29 mouse cellular contexts compared by ENCODE assay signal in the genomic region with DNA sequence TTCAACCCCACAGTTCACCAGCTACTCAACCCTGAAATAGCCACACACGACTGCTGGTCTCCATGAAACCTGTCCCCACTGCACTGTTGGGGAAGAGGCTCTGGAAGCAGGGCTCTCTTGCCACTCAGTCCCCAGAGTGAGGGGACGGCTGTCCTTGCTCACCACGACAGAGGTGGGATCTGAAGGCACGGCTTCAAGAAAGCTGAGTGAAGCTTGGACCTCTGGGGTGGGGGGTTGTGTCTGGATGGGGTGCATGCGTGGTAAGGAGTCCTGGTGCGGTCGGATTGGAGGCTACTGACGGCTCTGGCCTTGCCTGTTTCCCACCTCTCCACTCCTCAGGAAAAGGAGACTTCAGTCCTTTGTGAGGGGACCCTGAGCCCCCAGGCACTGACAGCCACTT. TPM values are rescaled to one million over a fixed set of nuclear protein-coding genes. Genes with fewer than 3 reads are reported as not detected.
DNase-seq lines count a peak whose midpoint lies in the region; ATAC-seq and TF ChIP-seq lines count a peak whose summit lies in the region.
"Had no signal": no experiment of that assay in that cellular context is flagged by ENCODE, and none has a peak within 500 bp of the region (broad histone marks: within the 10 kb centered on the region; RNA-seq: fewer than 3 reads in every experiment).

No protein-coding gene starts in this region.

- intact Hi-C loops in heart, postnatal 25 days (cut with DNase I) = no loop called here

- H3K9ac ChIP-seq in kidney, embryonic 14.5 days (ENCODE audit: low read depth, low read length) = no peak overlapping the region
- H3K9ac ChIP-seq in kidney, postnatal 0 days (ENCODE audit: low read depth, low read length) = no peak overlapping the region
- H3K9ac ChIP-seq: embryonic facial prominence, embryonic 13.5 days; forebrain, postnatal 0 days; heart, embryonic 12.5 days; heart, embryonic 15.5 days; hindbrain, embryonic 12.5 days had no signal

- WGBS in kidney, embryonic 14.5 days = 67% methylated on average over 8 of the region's 8 CpGs
- 65% methylated on average over 8 of the region's 8 CpGs for WGBS in kidney, postnatal 0 days
- 71% methylated on average over 8 of the region's 8 CpGs for WGBS in limb, embryonic 10.5 days

- H3K27ac ChIP-seq in kidney, embryonic 14.5 days (ENCODE audit: low read depth, low read length) = peak overlapping the region; percentile 82
- peak overlapping the region; percentile 70; the same call in 1 of the 2 replicates for H3K27ac ChIP-seq in kidney, postnatal 0 days
- H3K27ac ChIP-seq in limb, embryonic 10.5 days = peak overlapping the region; percentile 32; the same call in 1 of the 2 replicates
- H3K27ac ChIP-seq: embryonic facial prominence, embryonic 13.5 days; hindbrain, embryonic 12.5 days had no signal

- no peak overlapping the region for H3K4me2 ChIP-seq in kidney, embryonic 14.5 days (replicated peaks; ENCODE audit: low read depth, low read length)
- no peak overlapping the region for H3K4me2 ChIP-seq in kidney, postnatal 0 days (ENCODE audit: low read length)
- H3K4me2 ChIP-seq: embryonic facial prominence, embryonic 13.5 days; heart, embryonic 12.5 days; heart, embryonic 15.5 days; hindbrain, embryonic 12.5 days had no signal

- H3K4me1 ChIP-seq in kidney, embryonic 14.5 days (ENCODE audit: control insufficient read depth, insufficient read depth, low read length) = peaks cover 25% of the 10 kb centered on the region
- H3K4me1 ChIP-seq in kidney, postnatal 0 days (replicated peaks; ENCODE audit: insufficient read depth, low read length) = peaks cover 17% of the 10 kb centered on the region; the same call in 1 of the 2 replicates
- peaks cover 23% of the 10 kb centered on the region for H3K4me1 ChIP-seq in limb, embryonic 10.5 days

- peak; percentile 90 for DNase-seq in heart, adult 11 months
- no peak for DNase-seq in heart, postnatal 25 days (ENCODE audit: low spot score)
- no peak for DNase-seq in kidney, adult 11 months
- no peak for DNase-seq in kidney, postnatal 0 days (ENCODE audit: low spot score)
- no peak for DNase-seq in kidney, postnatal 36 days
- no peak for DNase-seq in limb, embryonic 10.5 days (ENCODE audit: low spot score)
- no peak for DNase-seq in cerebellum, adult 18-20 months
- DNase-seq: adrenal gland, postnatal 10 days; adrenal gland, postnatal 36 days; B cell, adult 2 months; cerebellum, adult 2 months; cerebellum, adult 9-11 months; cerebellum, postnatal 25 days; forebrain, postnatal 0 days; gastrocnemius, adult 2 months; gastrocnemius, postnatal 14 days; heart, adult 18-20 months; heart, postnatal 10 days; heart, postnatal 4 days had no signal

- no peaks in the 10 kb centered on the region for H3K27me3 ChIP-seq in kidney, embryonic 14.5 days (ENCODE audit: control insufficient read depth, insufficient read depth, low read length)
- H3K27me3 ChIP-seq in kidney, postnatal 0 days (ENCODE audit: insufficient read depth, low read length) = no peaks in the 10 kb centered on the region
- no peaks in the 10 kb centered on the region for H3K27me3 ChIP-seq in limb, embryonic 10.5 days (ENCODE audit: low read depth, poor library complexity, severe bottlenecking)
- H3K27me3 ChIP-seq: embryonic facial prominence, embryonic 13.5 days; heart, embryonic 12.5 days; heart, embryonic 15.5 days; hindbrain, embryonic 12.5 days; Patski had no signal

- no peak for TF ChIP-seq CTCF in kidney, postnatal 0 days (IDR thresholded peaks at IDR 0.05; ENCODE audit: low read depth)

- no peak overlapping the region for H3K4me3 ChIP-seq in kidney, embryonic 14.5 days (ENCODE audit: low read length)
- no peak overlapping the region for H3K4me3 ChIP-seq in kidney, postnatal 0 days (replicated peaks; ENCODE audit: low read depth, low read length)
- no peak overlapping the region for H3K4me3 ChIP-seq in limb, embryonic 10.5 days
- H3K4me3 ChIP-seq: embryonic facial prominence, embryonic 13.5 days; erythroblast, embryonic 14.5 days; gastrocnemius, adult 2 months; heart, embryonic 12.5 days; heart, embryonic 15.5 days; hindbrain, embryonic 12.5 days had no signal

- H3K9me3 ChIP-seq in kidney, embryonic 14.5 days (ENCODE audit: control insufficient read depth, low read length) = no peaks in the 10 kb centered on the region
- no peaks in the 10 kb centered on the region for H3K9me3 ChIP-seq in kidney, postnatal 0 days (replicated peaks; ENCODE audit: low read length)
- H3K9me3 ChIP-seq in limb, embryonic 10.5 days (replicated peaks) = no peaks in the 10 kb centered on the region
- H3K9me3 ChIP-seq: embryonic facial prominence, embryonic 13.5 days; G1E; heart, embryonic 12.5 days; heart, embryonic 15.5 days; hindbrain, embryonic 12.5 days had no signal

- no peak for ATAC-seq in kidney, embryonic 14.5 days (ENCODE audit: low FRiP score, low TSS enrichment)
- ATAC-seq in kidney, postnatal 0 days (replicated peaks; ENCODE audit: low FRiP score, low read depth) = no peak
- ATAC-seq: forebrain, embryonic 14.5 days; forebrain, postnatal 0 days; hindbrain, embryonic 16.5 days; Patski had no signal

- H3K36me3 ChIP-seq in kidney, embryonic 14.5 days (ENCODE audit: control insufficient read depth, insufficient read depth, low read length) = no peaks in the 10 kb centered on the region
- H3K36me3 ChIP-seq in kidney, postnatal 0 days (ENCODE audit: insufficient read depth, low read length) = no peaks in the 10 kb centered on the region
- H3K36me3 ChIP-seq in limb, embryonic 10.5 days = no peaks in the 10 kb centered on the region
- H3K36me3 ChIP-seq: embryonic facial prominence, embryonic 13.5 days; G1E; heart, embryonic 12.5 days; heart, embryonic 15.5 days; hindbrain, embryonic 12.5 days had no signal

RNA-seq across cellular contexts. Expression of a gene that starts 43.7 kb away (rescaled TPM):
- total RNA-seq in heart, postnatal 25 days (2021) = 10 to 100 TPM; 15.2 to 19.9 TPM
- 13.8 and 16.2 TPM in 2 replicates for polyA plus RNA-seq in kidney, embryonic 14.5 days (2014; fragmentation: Nextera tagmentation; extraction: Ambion mirVana)
- 12.0 and 13.7 TPM in 2 replicates for polyA plus RNA-seq in kidney, postnatal 0 days (2015; fragmentation: Nextera tagmentation; extraction: Ambion mirVana)
- 10.3 and 12.9 TPM in 2 replicates for polyA plus RNA-seq in limb, embryonic 10.5 days (2016; fragmentation: Nextera tagmentation; extraction: Ambion mirVana)

Comparison
In these comparisons a context has a peak if more than half of its experiments do, and no peak if none do; other contexts are left out.
1. H3K27ac ChIP-seq: peak in every context shown above with its lines; median percentile 82 in kidney, embryonic 14.5 days; 70 in kidney, postnatal 0 days; 32 in limb, embryonic 10.5 days.